Mouse (Mus musculus) limb, embryonic 12.5 days (tissue): Measurements from ENCODE around the gene Nrxn1. TPM values are rescaled to one million over a fixed set of nuclear protein-coding genes. Genes with fewer than 3 reads are reported as not detected.

ENCODE experiments used
- ATAC-seq: fragments of 200-750 bp; cut with Nextera tagmentation; 2 replicates; pipeline ENCODE4 v1.8.0; 2017; ENCODE audit warnings: low read depth, moderate TSS enrichment; ENCODE audit not compliant: insufficient number of reproducible peaks, insufficient read depth, low FRiP score, low TSS enrichment
- H3K27ac ChIP-seq: fragments of 300-500 bp; sonication (generic); 2 replicates; pipeline ENCODE4 v1.5.1; 2016; ENCODE audit warnings: mild to moderate bottlenecking, moderate library complexity
- H3K27me3 ChIP-seq: fragments of 300-500 bp; sonication (generic); 2 replicates; pipeline ENCODE4 v1.6.1; 2016; ENCODE audit warnings: mild to moderate bottlenecking, moderate library complexity
- H3K36me3 ChIP-seq: fragments of 300-500 bp; sonication (generic); 2 replicates; pipeline ENCODE4 v1.6.1; 2016; ENCODE audit warnings: mild to moderate bottlenecking, moderate library complexity
- H3K4me1 ChIP-seq: fragments of 300-500 bp; sonication (generic); replicated peaks from 2 replicates; pipeline ENCODE4 v1.6.1; 2016
- H3K4me2 ChIP-seq: fragments of 300-500 bp; sonication (generic); 2 replicates; pipeline ENCODE4 v1.6.1; 2016; ENCODE audit warnings: mild to moderate bottlenecking, moderate library complexity
- H3K4me3 ChIP-seq: fragments of 300-500 bp; sonication (generic); replicated peaks from 2 replicates; pipeline ENCODE4 v1.5.1; 2016; ENCODE audit warnings: mild to moderate bottlenecking
- H3K9ac ChIP-seq: fragments of 300-500 bp; sonication (generic); replicated peaks from 2 replicates; pipeline ENCODE4 v1.6.1; 2016; ENCODE audit warnings: mild to moderate bottlenecking, moderate library complexity
- H3K9me3 ChIP-seq: fragments of 300-500 bp; sonication (generic); 2 replicates; pipeline ENCODE4 v1.6.1; 2016; ENCODE audit warnings: mild to moderate bottlenecking, moderate library complexity
- WGBS: fragments of 180-500 bp; shearing (Covaris S2); methylation state at CpG from one replicate; pipeline ENCODE4 v1.1.7; 2016; 5-methylcytosine and 5-hydroxymethylcytosine counted together
- polyA plus RNA-seq: library from polyadenylated mRNA; unstranded; fragments of >200 nt; fragmentation: Nextera tagmentation; extraction: Ambion mirVana; gene quantifications from 2 replicates; pipeline ENCODE4 v1.2.1, GENCODE M21; 2016

Nrxn1 gene
- polyA plus RNA-seq, 1 experiment from 2014 or later = 8.7 TPM

DNA sequence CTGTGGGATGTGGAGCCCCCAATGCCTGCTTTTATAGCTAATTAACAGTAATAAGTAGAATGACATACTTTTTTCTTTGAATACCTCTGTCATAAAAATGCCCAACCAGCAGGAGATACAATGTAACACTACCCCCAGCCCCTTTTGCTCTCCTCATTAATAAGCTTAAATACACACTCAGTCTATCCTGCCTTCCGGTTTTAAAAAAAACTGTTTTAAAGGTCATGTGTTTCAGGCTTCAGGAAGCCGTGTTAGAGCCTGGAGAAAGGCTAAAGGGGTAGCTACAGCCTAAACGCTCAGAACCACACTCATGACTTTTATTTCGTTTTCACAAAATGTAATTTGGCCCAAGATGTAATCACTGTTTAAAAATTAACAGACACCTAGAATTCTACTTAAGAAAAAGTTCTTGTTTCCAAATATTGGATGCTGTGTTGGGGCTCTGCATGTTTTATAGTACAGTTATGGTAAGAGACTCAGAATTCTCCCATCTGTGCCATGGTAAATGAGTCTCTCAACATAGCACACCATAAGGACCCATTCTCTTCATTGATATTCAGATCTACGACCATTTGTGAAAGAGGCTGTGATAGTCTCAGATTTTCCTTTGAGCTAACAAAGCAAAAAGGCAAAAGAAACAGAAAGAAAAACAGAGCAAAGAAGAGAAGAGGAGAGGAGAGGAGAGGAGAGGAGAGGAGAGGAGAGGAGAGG, 743.3 kb downstream of the Nrxn1 start:
- no peak overlapping the region for H3K4me2 ChIP-seq
- 39% methylated on average over 5 of the region's 5 CpGs for WGBS
- ATAC-seq = peak; percentile 76

DNA sequence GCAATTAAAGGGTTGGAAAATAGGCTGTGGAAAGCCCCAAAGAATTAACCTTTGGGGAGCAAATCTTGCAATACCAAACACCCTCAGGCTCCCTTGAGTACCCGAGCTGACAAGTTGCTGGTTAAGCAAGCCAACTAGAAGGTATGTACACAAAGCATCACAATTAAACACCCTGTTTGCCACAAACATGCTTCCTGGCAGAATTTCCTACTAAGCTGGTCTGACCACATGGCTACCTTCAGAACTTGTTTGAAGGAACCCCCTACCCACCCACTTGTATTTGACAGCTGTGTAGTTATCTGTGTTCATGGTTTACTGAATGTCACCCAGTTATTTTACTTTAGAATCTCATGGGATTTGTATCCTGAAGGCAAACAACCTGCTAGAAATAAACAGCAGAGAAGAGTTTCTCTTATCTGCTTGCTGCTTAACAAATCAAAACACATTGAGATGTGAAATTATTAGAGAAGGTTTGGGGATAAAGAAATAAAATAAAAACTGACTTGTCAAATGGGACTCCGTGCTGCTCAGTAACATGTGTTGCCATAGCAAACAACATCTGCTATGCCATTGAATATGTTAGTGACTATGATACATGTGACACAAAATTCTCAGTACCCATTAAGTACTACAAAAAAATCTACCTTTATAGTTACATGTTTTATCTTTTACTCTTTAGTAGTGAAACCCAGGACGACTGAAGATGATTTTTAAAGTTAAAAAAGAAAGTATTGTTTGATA, 746.0 kb downstream of the Nrxn1 start:
- ATAC-seq = no peak
- WGBS = 66% methylated on average over 3 of the region's 3 CpGs
- Histone ChIP-seq H3K27ac (no peak overlapping the region), H3K9me3 (no peaks in the 10 kb centered on the region), H3K36me3 (no peaks in the 10 kb centered on the region), H3K27me3 (no peaks in the 10 kb centered on the region), H3K9ac (no peak overlapping the region), H3K4me1 (peaks cover 5% of the 10 kb centered on the region; the same call in 1 of the 2 replicates), H3K4me3 (no peak overlapping the region), H3K4me2 (no peak overlapping the region)

More for the DNA sequence above, 743.3 kb downstream of the Nrxn1 start:
- Histone ChIP-seq H3K9me3 (no peaks in the 10 kb centered on the region), H3K27ac (no peak overlapping the region), H3K4me3 (no peak overlapping the region), H3K36me3 (no peaks in the 10 kb centered on the region), H3K4me1 (peaks cover 5% of the 10 kb centered on the region; the same call in 1 of the 2 replicates), H3K9ac (no peak overlapping the region), H3K27me3 (no peaks in the 10 kb centered on the region)

DNA sequence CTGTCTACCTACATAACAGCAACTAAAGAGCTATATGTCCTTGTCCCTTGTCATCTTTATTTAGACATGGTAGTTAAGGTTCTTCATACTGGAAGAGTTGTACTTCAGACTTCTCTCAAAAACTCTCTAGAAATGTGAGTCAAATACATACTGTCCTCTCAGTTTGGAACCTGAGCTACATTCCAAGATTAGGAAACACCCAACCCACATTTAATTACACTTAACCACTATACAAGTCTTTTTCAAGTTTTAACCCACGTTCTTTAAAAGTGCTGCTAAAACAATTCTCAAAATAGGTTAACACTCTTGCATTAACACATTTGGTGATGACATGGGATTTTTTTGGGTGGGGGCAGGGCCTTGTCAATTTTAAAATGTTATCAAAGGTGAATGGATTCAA, 759.4 kb downstream of the Nrxn1 start:
- H3K9ac ChIP-seq = no peak overlapping the region
- no peaks in the 10 kb centered on the region for H3K36me3 ChIP-seq
- no peak overlapping the region for H3K4me2 ChIP-seq
- H3K9me3 ChIP-seq = no peaks in the 10 kb centered on the region
- H3K27me3 ChIP-seq = no peaks in the 10 kb centered on the region
- ATAC-seq = no peak
- no peak overlapping the region for H3K27ac ChIP-seq
- WGBS = 74% methylated on average over 1 of the region's 1 CpGs
- H3K4me3 ChIP-seq = no peak overlapping the region
- H3K4me1 ChIP-seq = no peaks in the 10 kb centered on the region

DNA sequence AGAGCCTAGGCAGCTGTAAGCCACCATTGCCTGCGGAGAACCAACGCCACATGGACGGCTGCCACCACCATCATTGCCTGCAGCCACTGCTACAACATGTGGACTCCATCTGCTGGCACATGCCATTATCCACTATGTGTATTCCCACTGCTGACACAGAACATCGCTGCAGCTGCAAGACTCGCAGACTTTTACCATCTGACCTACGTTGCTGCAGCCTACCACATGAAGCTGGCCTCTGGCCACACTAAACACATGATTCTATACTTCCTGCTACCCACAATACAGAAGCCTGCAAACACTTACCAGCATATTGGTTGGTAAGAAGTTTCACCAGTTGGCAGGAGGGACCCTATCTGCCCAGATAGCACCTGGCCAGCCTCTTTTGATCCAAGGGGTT, 769.2 kb downstream of the Nrxn1 start:
- Histone ChIP-seq H3K36me3 (no peaks in the 10 kb centered on the region), H3K9me3 (no peaks in the 10 kb centered on the region), H3K4me3 (no peak overlapping the region), H3K9ac (no peak overlapping the region), H3K4me2 (no peak overlapping the region), H3K27ac (no peak overlapping the region), H3K4me1 (no peaks in the 10 kb centered on the region), H3K27me3 (no peaks in the 10 kb centered on the region)
- WGBS = 70% methylated on average over 6 of the region's 6 CpGs
- ATAC-seq = no peak

DNA sequence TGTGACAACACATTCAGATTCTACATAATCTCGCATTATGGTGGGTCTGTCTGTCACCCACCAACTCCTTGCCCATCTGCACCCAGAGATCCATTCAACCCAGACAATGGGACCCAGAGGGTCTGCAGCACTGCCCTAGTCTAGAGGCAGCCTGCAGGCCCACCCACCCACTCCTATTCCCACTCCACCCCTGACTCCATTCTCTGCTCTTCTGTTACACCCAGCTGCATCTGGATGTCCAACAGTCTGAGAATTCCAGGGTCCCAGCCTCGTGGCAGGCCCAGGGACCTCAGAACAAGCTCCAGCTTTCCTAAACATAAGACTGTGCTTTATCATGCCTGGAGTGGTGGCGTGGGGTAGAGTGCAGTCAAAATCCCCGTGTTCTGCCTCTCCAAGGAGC, 820.6 kb downstream of the Nrxn1 start:
- H3K9ac ChIP-seq = no peak overlapping the region
- no peaks in the 10 kb centered on the region for H3K27me3 ChIP-seq
- no peaks in the 10 kb centered on the region for H3K36me3 ChIP-seq
- no peak overlapping the region for H3K4me2 ChIP-seq
- 68% methylated on average over 4 of the region's 4 CpGs for WGBS
- no peak overlapping the region for H3K27ac ChIP-seq
- no peak for ATAC-seq
- H3K9me3 ChIP-seq = no peaks in the 10 kb centered on the region
- H3K4me3 ChIP-seq = no peak overlapping the region
- H3K4me1 ChIP-seq = no peaks in the 10 kb centered on the region

DNA sequence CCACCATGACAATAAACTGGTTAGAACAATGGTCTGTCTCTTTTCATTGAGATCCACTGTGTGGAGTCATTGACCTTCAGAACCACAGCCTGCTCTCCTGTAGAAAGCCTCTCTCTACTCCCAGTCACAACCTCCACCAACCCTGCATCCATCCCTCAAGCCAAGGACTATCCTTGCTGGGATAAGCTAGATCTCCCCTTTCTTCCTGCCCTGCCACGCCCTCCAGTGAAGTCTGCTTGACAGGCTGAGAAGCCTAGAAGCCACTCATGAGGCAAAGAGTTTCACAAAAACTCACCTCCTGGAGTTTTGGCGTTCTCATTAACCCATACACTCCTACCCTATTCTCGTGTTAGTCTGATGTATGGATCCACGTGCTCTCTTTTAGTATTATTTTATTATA, 821.7 kb downstream of the Nrxn1 start:
- no peak for ATAC-seq
- H3K27me3 ChIP-seq = no peaks in the 10 kb centered on the region
- no peaks in the 10 kb centered on the region for H3K9me3 ChIP-seq
- H3K27ac ChIP-seq = no peak overlapping the region
- WGBS = 29% methylated on average over 4 of the region's 4 CpGs
- H3K4me2 ChIP-seq = no peak overlapping the region
- no peaks in the 10 kb centered on the region for H3K36me3 ChIP-seq
- no peak overlapping the region for H3K9ac ChIP-seq
- no peaks in the 10 kb centered on the region for H3K4me1 ChIP-seq
- no peak overlapping the region for H3K4me3 ChIP-seq

DNA sequence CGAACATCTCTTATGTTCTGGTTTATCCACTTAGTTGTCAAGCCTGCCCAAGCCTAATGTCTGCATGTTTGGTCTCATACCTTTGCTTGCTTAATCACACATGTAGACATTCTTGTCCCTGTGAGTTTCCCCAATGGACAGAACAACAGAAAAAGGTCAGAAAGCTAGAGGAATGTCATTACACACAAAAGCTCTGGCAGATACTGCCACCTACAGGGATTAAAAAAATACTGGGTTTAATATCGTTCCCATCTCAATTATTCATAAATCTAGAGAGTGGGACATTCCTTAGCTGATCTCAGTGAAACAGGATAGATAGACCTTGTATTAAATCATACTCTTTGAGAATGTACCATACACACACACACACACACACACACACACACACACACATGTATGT, 823.7 kb downstream of the Nrxn1 start:
- H3K36me3 ChIP-seq = no peaks in the 10 kb centered on the region
- H3K4me1 ChIP-seq = no peaks in the 10 kb centered on the region
- ATAC-seq = no peak
- H3K27ac ChIP-seq = no peak overlapping the region
- H3K9ac ChIP-seq = no peak overlapping the region
- no peaks in the 10 kb centered on the region for H3K27me3 ChIP-seq
- WGBS = 80% methylated on average over 2 of the region's 2 CpGs
- H3K4me3 ChIP-seq = no peak overlapping the region
- H3K4me2 ChIP-seq = no peak overlapping the region
- no peaks in the 10 kb centered on the region for H3K9me3 ChIP-seq

DNA sequence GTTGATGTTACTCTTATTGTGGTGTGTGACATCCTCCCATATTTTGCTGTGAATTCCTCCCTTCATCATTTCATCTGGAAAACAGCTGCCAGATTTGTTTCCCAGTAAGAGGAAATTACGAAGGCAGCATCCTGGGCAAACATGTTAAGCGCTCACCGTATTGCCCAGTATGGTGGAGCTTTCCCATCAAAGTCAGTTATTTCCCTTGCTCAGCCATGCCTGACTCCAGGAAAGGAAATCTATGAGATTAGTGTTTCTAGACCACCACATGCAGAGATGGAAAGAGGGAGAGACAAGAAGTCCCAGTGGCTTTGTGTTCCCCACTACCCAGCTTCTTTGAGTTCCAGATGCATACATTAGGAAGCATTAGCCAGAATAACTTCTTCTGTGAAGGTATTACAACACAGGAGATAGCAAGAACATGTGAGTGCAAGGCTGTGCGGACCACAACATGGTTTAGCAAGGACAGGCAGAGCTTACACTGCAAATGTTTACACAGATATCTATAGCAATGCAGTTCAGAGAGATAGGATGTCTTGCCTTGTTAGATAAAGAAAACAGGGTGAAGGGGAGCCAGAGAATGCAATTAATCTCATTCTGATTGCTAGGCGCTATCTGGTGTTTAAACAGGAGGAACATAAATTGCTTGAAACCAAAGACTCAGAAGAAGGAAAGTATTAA, 839.3 kb downstream of the Nrxn1 start:
- Histone ChIP-seq H3K4me2 (no peak overlapping the region), H3K9me3 (no peaks in the 10 kb centered on the region), H3K4me3 (no peak overlapping the region), H3K27me3 (no peaks in the 10 kb centered on the region), H3K36me3 (no peaks in the 10 kb centered on the region), H3K27ac (no peak overlapping the region), H3K9ac (no peak overlapping the region), H3K4me1 (no peaks in the 10 kb centered on the region)
- WGBS = 73% methylated on average over 5 of the region's 5 CpGs
- ATAC-seq = no peak

DNA sequence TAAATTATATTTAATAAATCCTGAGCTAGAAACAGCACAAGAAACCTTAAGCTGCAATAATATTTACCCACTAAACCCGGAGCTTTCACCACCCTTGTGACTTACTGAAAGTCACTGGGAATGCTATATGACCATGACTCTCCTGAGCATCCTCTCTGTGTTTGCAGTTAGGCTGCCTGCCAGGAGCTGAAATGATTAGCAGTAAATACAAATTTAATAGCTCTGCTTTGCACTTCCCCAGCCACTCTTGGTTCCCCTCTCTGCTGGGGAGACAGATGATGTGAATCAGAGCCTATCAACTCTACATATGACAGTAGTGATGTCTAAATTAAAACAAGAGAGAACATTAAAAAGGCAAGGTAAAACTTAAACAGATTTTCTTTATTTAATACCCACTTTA, 840.7 kb downstream of the Nrxn1 start:
- H3K27me3 ChIP-seq = no peaks in the 10 kb centered on the region
- H3K4me3 ChIP-seq = no peak overlapping the region
- H3K9me3 ChIP-seq = no peaks in the 10 kb centered on the region
- no peak overlapping the region for H3K9ac ChIP-seq
- no peaks in the 10 kb centered on the region for H3K36me3 ChIP-seq
- ATAC-seq = no peak
- 58% methylated on average over 1 of the region's 1 CpGs for whole genome bisulfite sequencing
- H3K27ac ChIP-seq = no peak overlapping the region
- no peak overlapping the region for H3K4me2 ChIP-seq
- H3K4me1 ChIP-seq = no peaks in the 10 kb centered on the region

DNA sequence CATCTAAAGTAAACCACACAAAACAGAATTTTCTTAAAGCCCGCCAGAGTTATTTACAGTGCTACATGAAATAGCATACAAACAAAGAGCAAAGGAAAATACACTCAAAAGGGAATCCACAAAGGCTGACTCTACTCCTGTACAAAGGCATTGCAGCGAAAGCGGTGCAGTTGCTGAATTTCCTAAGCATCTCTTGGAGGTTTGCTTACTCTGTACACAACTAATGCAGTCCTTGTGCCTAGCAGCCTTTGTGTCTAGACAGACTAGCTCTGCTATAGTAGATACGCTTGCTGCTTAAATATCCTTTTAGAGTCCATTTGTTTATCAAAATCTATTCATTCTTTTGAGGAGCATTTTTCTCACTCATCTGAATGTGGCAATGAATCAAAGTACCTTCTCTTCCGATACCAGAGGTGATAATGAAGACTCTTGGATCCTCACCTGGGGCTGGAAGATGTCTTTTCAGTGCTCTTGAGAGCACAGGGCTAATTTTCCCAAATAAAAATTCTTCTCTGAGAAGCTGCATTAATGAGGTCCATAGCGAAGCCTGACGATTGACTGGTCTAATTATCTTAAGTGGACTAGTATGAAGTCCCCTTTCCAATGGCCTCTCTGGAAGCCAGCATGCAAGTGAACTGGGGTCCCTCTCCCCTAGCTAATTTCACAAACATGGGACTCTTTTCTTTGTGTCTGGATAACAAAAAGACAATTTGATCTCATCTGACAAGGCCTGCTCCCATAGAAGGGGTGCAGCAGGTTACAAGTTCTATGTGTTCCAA, 845.6 kb downstream of the Nrxn1 start:
- Histone ChIP-seq H3K9ac (no peak overlapping the region), H3K4me2 (no peak overlapping the region), H3K4me3 (no peak overlapping the region), H3K9me3 (no peaks in the 10 kb centered on the region), H3K36me3 (no peaks in the 10 kb centered on the region), H3K27me3 (no peaks in the 10 kb centered on the region), H3K4me1 (no peaks in the 10 kb centered on the region), H3K27ac (no peak overlapping the region)
- no peak for ATAC-seq
- WGBS = 82% methylated on average over 7 of the region's 7 CpGs

DNA sequence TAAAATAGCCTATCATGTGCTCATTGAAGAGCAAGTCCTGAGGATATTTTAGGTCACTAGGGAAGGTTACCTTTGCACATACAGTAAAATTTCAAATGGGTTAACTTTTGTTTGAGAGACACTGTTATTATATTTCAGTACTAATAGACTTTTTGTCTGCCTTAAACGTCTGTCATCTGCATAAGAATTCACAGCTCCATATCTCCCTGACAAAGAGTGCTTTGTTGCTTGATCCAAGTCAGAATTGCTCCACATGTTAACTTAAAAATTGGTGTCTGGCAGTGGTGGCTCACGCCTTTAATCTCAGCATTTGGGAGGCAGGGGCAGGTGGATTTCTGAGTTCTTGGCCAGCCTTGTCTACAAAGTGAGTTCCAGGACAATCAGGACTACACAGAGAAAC, 848.5 kb downstream of the Nrxn1 start:
- WGBS = 70% methylated on average over 2 of the region's 2 CpGs
- no peaks in the 10 kb centered on the region for H3K36me3 ChIP-seq
- no peak for ATAC-seq

More for the DNA sequence above, 848.5 kb downstream of the Nrxn1 start:
- H3K4me2 ChIP-seq = no peak overlapping the region
- no peaks in the 10 kb centered on the region for H3K27me3 ChIP-seq
- H3K27ac ChIP-seq = no peak overlapping the region
- H3K4me1 ChIP-seq = no peaks in the 10 kb centered on the region
- no peak overlapping the region for H3K9ac ChIP-seq
- H3K4me3 ChIP-seq = no peak overlapping the region
- H3K9me3 ChIP-seq = no peaks in the 10 kb centered on the region
